ENCODE assay signal across 22 mouse cellular contexts in the genomic region with DNA sequence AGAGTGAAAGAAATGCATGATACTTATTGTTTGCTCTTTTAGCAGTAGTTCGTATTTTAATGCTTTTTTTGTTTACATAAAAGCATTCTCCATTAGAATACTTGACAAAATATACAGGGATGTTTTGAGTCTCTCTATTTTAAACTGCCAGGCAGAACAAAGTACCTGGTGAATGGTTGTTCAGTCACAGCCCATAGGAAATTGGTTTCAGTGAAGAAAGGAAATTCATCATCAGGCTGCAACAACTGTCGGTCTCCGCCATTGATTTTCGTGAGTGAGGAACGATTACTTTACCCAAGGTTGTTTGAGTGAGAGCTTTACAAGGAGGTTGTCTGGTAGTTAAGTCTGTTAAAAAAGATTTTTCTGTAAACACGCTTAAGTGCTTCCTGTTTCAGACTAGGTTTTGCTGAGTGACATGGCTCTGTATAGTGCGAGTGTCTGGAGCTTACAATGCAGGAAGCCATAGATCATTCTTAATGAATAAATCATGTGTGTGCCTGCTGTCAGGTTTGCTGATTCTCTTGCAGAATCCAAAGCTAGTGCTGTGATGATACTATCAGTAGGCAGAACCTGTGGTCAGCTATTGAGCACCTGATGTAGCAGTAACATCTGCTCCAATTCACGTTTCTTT.
DNase-seq lines count a peak whose midpoint lies in the region; ATAC-seq lines count a peak whose summit lies in the region.
"Had no signal": no experiment of that assay in that cellular context is flagged by ENCODE, and none has a peak within 500 bp of the region (broad histone marks: within the 10 kb centered on the region; RNA-seq: fewer than 3 reads in every experiment).

No protein-coding gene starts in this region.

- no peaks in the 10 kb centered on the region for H3K27me3 ChIP-seq in embryonic facial prominence, embryonic 14.5 days (replicated peaks; ENCODE audit: control insufficient read depth, insufficient read depth, low read length)
- H3K27me3 ChIP-seq in embryonic facial prominence, embryonic 10.5 days (replicated peaks; ENCODE audit: low read depth, poor library complexity, severe bottlenecking), result no peaks in the 10 kb centered on the region
- no peaks in the 10 kb centered on the region for H3K27me3 ChIP-seq in neural tube, embryonic 12.5 days (replicated peaks)
- H3K27me3 ChIP-seq in neural tube, embryonic 15.5 days (replicated peaks), result no peaks in the 10 kb centered on the region
- no peaks in the 10 kb centered on the region for H3K27me3 ChIP-seq in limb, embryonic 10.5 days (ENCODE audit: low read depth, poor library complexity, severe bottlenecking)
- H3K27me3 ChIP-seq: embryonic facial prominence, embryonic 12.5 days; heart, embryonic 15.5 days; limb, embryonic 12.5 days; stomach, embryonic 15.5 days had no signal

- H3K36me3 ChIP-seq in embryonic facial prominence, embryonic 14.5 days (ENCODE audit: control insufficient read depth, insufficient read depth, low read length), result no peaks in the 10 kb centered on the region
- no peaks in the 10 kb centered on the region for H3K36me3 ChIP-seq in embryonic facial prominence, embryonic 10.5 days (replicated peaks)
- no peaks in the 10 kb centered on the region for H3K36me3 ChIP-seq in neural tube, embryonic 12.5 days
- H3K36me3 ChIP-seq in neural tube, embryonic 15.5 days, result no peaks in the 10 kb centered on the region
- H3K36me3 ChIP-seq in limb, embryonic 10.5 days, result no peaks in the 10 kb centered on the region
- H3K36me3 ChIP-seq: embryonic facial prominence, embryonic 12.5 days; G1E; heart, embryonic 15.5 days; limb, embryonic 12.5 days; stomach, embryonic 15.5 days had no signal

- DNase-seq in embryonic facial prominence, embryonic 14.5 days (ENCODE audit: low spot score), result peak; percentile 4
- DNase-seq in embryonic facial prominence, embryonic 10.5 days (ENCODE audit: low spot score), result no peak
- DNase-seq in limb, embryonic 10.5 days (ENCODE audit: low spot score), result no peak
- DNase-seq: adrenal gland, adult 2 months; cerebellum, postnatal 10 days; gastrocnemius, postnatal 10 days; heart, adult 18-20 months had no signal

- no peaks in the 10 kb centered on the region for H3K9me3 ChIP-seq in embryonic facial prominence, embryonic 14.5 days (ENCODE audit: control insufficient read depth, low read length)
- no peaks in the 10 kb centered on the region for H3K9me3 ChIP-seq in embryonic facial prominence, embryonic 10.5 days
- H3K9me3 ChIP-seq in neural tube, embryonic 12.5 days, result no peaks in the 10 kb centered on the region
- H3K9me3 ChIP-seq in neural tube, embryonic 15.5 days (replicated peaks), result no peaks in the 10 kb centered on the region
- no peaks in the 10 kb centered on the region for H3K9me3 ChIP-seq in limb, embryonic 10.5 days (replicated peaks)
- H3K9me3 ChIP-seq: embryonic facial prominence, embryonic 12.5 days; heart, embryonic 15.5 days; limb, embryonic 12.5 days; stomach, embryonic 15.5 days had no signal

- no peak for ATAC-seq in embryonic facial prominence, embryonic 14.5 days (ENCODE audit: low read depth)
- 0 out of 2 replicates have a peak, but pooled peaks have one; percentile 21 for ATAC-seq in neural tube, embryonic 12.5 days (ENCODE audit: low FRiP score, low read depth)
- no peak; the same call in 1 of the 2 replicates for ATAC-seq in neural tube, embryonic 15.5 days (ENCODE audit: low FRiP score)
- no peak for ATAC-seq in frontal cortex, adult (ENCODE audit: low TSS enrichment)
- no peak for ATAC-seq in erythroid progenitor cell, adult 5-6 weeks (replicated peaks; ENCODE audit: low FRiP score, poor library complexity, severe bottlenecking)
- ATAC-seq in megakaryocyte-erythroid progenitor cell, adult 5-6 weeks (replicated peaks; ENCODE audit: low FRiP score, low TSS enrichment, poor library complexity, severe bottlenecking), result no peak
- ATAC-seq: CD4-positive, CD25-positive, alpha-beta regulatory T cell, adult 4 months; inflammation-experienced regulatory T-cells, adult 6 months; lung, postnatal 0 days had no signal

- no peak overlapping the region for H3K4me3 ChIP-seq in embryonic facial prominence, embryonic 14.5 days (ENCODE audit: low read depth, low read length)
- H3K4me3 ChIP-seq in embryonic facial prominence, embryonic 10.5 days, result no peak overlapping the region
- no peak overlapping the region for H3K4me3 ChIP-seq in neural tube, embryonic 12.5 days
- no peak overlapping the region for H3K4me3 ChIP-seq in neural tube, embryonic 15.5 days (replicated peaks)
- H3K4me3 ChIP-seq in limb, embryonic 10.5 days, result no peak overlapping the region
- H3K4me3 ChIP-seq: embryonic facial prominence, embryonic 12.5 days; heart, embryonic 15.5 days; left cerebral cortex, adult 2 months; limb, embryonic 12.5 days; stomach, embryonic 15.5 days had no signal

- WGBS in embryonic facial prominence, embryonic 14.5 days, result 53% methylated on average over 8 of the region's 8 CpGs
- 79% methylated on average over 8 of the region's 8 CpGs for WGBS in embryonic facial prominence, embryonic 10.5 days
- 70% methylated on average over 8 of the region's 8 CpGs for WGBS in neural tube, embryonic 12.5 days
- WGBS in neural tube, embryonic 15.5 days, result 64% methylated on average over 8 of the region's 8 CpGs
- WGBS in limb, embryonic 10.5 days, result 35% methylated on average over 8 of the region's 8 CpGs

- no peak overlapping the region for H3K27ac ChIP-seq in embryonic facial prominence, embryonic 14.5 days (replicated peaks; ENCODE audit: low read depth, low read length)
- H3K27ac ChIP-seq in embryonic facial prominence, embryonic 10.5 days (replicated peaks), result no peak overlapping the region
- H3K27ac ChIP-seq in neural tube, embryonic 12.5 days, result no peak overlapping the region
- no peak overlapping the region for H3K27ac ChIP-seq in neural tube, embryonic 15.5 days (replicated peaks)
- peak overlapping the region; percentile 44; the same call in 1 of the 2 replicates for H3K27ac ChIP-seq in limb, embryonic 10.5 days
- H3K27ac ChIP-seq: embryonic facial prominence, embryonic 12.5 days; heart, embryonic 15.5 days; left cerebral cortex, adult 2 months; limb, embryonic 12.5 days; liver, embryonic 14.5 days; stomach, embryonic 15.5 days had no signal

- no peak overlapping the region for H3K9ac ChIP-seq in embryonic facial prominence, embryonic 14.5 days (ENCODE audit: low read depth, low read length)
- H3K9ac ChIP-seq in neural tube, embryonic 12.5 days, result no peak overlapping the region
- H3K9ac ChIP-seq in neural tube, embryonic 15.5 days (replicated peaks), result no peak overlapping the region
- H3K9ac ChIP-seq: embryonic facial prominence, embryonic 12.5 days; heart, embryonic 15.5 days; limb, embryonic 12.5 days; liver, embryonic 14.5 days; stomach, embryonic 15.5 days had no signal

- no peaks in the 10 kb centered on the region for H3K4me1 ChIP-seq in embryonic facial prominence, embryonic 14.5 days (ENCODE audit: control insufficient read depth, insufficient read depth, low read length)
- H3K4me1 ChIP-seq in embryonic facial prominence, embryonic 10.5 days, result no peaks in the 10 kb centered on the region
- no peaks in the 10 kb centered on the region for H3K4me1 ChIP-seq in neural tube, embryonic 12.5 days
- no peaks in the 10 kb centered on the region for H3K4me1 ChIP-seq in neural tube, embryonic 15.5 days
- H3K4me1 ChIP-seq in limb, embryonic 10.5 days, result peaks cover 7% of the 10 kb centered on the region
- H3K4me1 ChIP-seq: embryonic facial prominence, embryonic 12.5 days; heart, embryonic 15.5 days; stomach, embryonic 15.5 days had no signal

- H3K4me2 ChIP-seq in embryonic facial prominence, embryonic 14.5 days (ENCODE audit: low read depth, low read length), result no peak overlapping the region
- H3K4me2 ChIP-seq in neural tube, embryonic 12.5 days (replicated peaks), result no peak overlapping the region
- H3K4me2 ChIP-seq in neural tube, embryonic 15.5 days, result no peak overlapping the region
- H3K4me2 ChIP-seq: embryonic facial prominence, embryonic 12.5 days; heart, embryonic 15.5 days; limb, embryonic 12.5 days; stomach, embryonic 15.5 days had no signal
